Mouse (Mus musculus): Measurements from ENCODE around the gene Ikzf3. TPM values are rescaled to one million over a fixed set of nuclear protein-coding genes. Genes with fewer than 3 reads are reported as not detected.

The Ikzf3 gene
- polyA plus RNA-seq, 1 experiment from 2014 or later: 0.24 TPM

GRCm38 (mm10) chr11:98475630-98476433, 70.0 kb downstream of the Ikzf3 start:
- Histone ChIP-seq H3K4me2 (replicated peaks) (no peak overlapping the region), H3K9ac (no peak overlapping the region), H3K27me3 (replicated peaks) (no peaks in the 10 kb centered on the region), H3K27ac (no peak overlapping the region), H3K36me3 (no peaks in the 10 kb centered on the region), H3K4me1 (replicated peaks) (no peaks in the 10 kb centered on the region; the same call in 1 of the 2 replicates), H3K4me3 (replicated peaks) (no peak overlapping the region), H3K9me3 (no peaks in the 10 kb centered on the region)
- no peak for ATAC-seq
- 88% methylated on average over 9 of the region's 9 CpGs for WGBS

DNA sequence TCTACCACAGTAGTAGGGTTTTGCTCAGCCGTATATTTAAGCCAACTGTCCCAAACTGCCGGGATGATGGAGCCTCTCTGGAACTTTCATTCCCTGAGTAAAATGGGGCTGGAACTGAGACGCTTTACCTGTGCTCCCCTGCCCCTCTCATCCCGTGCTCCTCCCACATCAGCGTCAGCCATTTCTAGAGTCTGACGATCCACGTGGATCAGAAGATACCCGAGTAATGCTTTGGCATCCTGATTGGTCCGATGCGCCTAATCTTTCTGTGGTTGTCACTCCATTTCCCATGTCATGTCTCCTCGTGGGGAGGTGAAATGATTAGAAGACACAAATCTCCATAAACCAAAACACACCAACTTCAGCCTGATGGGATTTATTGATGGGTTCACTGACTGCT, 70.9 kb downstream of the Ikzf3 start:
- H3K4me2 ChIP-seq (replicated peaks): no peak overlapping the region
- 86% methylated on average over 11 of the region's 11 CpGs for WGBS
- no peak for ATAC-seq
- H3K9me3 ChIP-seq: no peaks in the 10 kb centered on the region
- H3K4me3 ChIP-seq (replicated peaks): no peak overlapping the region
- H3K27me3 ChIP-seq (replicated peaks): no peaks in the 10 kb centered on the region
- H3K27ac ChIP-seq: no peak overlapping the region
- no peaks in the 10 kb centered on the region; the same call in 1 of the 2 replicates for H3K4me1 ChIP-seq (replicated peaks)
- no peaks in the 10 kb centered on the region for H3K36me3 ChIP-seq
- no peak overlapping the region for H3K9ac ChIP-seq

GRCm38 (mm10) chr11:98473916-98474479, 71.8 kb downstream of the Ikzf3 start:
- Histone ChIP-seq H3K9ac (no peak overlapping the region), H3K36me3 (no peaks in the 10 kb centered on the region), H3K4me1 (replicated peaks) (no peaks in the 10 kb centered on the region; the same call in 1 of the 2 replicates), H3K9me3 (no peaks in the 10 kb centered on the region), H3K4me2 (replicated peaks) (no peak overlapping the region), H3K27me3 (replicated peaks) (no peaks in the 10 kb centered on the region), H3K27ac (no peak overlapping the region), H3K4me3 (replicated peaks) (no peak overlapping the region)
- WGBS: 62% methylated on average over 8 of the region's 8 CpGs
- no peak for ATAC-seq

DNA sequence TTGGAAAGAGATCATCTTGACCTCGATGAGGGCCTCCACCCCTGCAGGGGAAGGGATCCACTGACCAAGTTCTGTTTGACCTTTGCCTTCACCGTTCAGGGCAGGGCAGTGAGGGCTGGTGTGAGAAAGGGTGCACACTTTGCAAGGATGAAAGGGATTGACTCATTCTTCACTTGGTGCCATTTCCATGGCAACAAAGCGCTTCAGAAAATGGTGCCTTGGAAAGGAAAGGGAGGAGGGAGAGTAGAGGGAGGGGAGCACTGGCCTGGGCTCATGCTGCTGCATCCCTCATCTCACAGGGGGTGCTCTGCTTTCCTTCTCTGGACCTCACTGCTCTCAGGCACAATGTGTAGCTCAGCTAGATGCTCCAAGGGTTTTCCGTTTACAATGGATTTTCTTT, 73.1 kb downstream of the Ikzf3 start:
- WGBS: 45% methylated on average over 4 of the region's 4 CpGs
- no peaks in the 10 kb centered on the region for H3K36me3 ChIP-seq
- no peak for ATAC-seq
- no peak overlapping the region for H3K4me3 ChIP-seq (replicated peaks)
- no peak overlapping the region for H3K9ac ChIP-seq
- no peaks in the 10 kb centered on the region for H3K9me3 ChIP-seq
- no peak overlapping the region for H3K4me2 ChIP-seq (replicated peaks)
- no peak overlapping the region for H3K27ac ChIP-seq
- no peaks in the 10 kb centered on the region; the same call in 1 of the 2 replicates for H3K4me1 ChIP-seq (replicated peaks)
- H3K27me3 ChIP-seq (replicated peaks): no peaks in the 10 kb centered on the region

GRCm38 (mm10) chr11:98470795-98471194, 75.0 kb downstream of the Ikzf3 start:
- Histone ChIP-seq H3K27me3 (replicated peaks) (no peaks in the 10 kb centered on the region), H3K4me1 (replicated peaks) (no peaks in the 10 kb centered on the region; the same call in 1 of the 2 replicates), H3K36me3 (no peaks in the 10 kb centered on the region), H3K9ac (no peak overlapping the region), H3K4me2 (replicated peaks) (no peak overlapping the region), H3K27ac (no peak overlapping the region), H3K9me3 (no peaks in the 10 kb centered on the region), H3K4me3 (replicated peaks) (no peak overlapping the region)
- WGBS: 76% methylated on average over 6 of the region's 6 CpGs
- ATAC-seq: no peak

- H3K27ac ChIP-seq: no peak overlapping the region
- ATAC-seq: 0 out of 2 replicates have a peak, but pooled peaks have one; percentile 31
- H3K9ac ChIP-seq: no peak overlapping the region
These were observed 75.8 kb downstream of the Ikzf3 start for GRCm38 (mm10) chr11:98469761-98470714.

DNA sequence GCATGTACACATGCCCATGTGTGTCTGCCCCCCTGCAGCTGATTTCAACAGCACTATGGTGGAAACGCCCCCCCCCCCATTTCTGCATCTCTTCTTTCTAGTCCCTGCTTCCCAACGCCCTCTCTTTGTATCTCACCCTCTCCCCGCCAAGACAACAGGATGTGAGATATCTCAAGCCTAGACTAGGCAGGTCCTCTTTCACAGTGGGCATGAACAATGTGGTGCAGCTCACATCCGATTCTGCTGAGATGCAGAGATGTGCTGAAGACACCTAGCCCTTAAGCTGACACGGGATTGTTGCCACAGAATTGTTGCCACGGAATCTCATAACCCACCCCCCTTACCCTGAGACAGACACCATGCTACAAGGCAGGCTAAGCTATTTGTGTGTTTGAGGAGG, 81.3 kb downstream of the Ikzf3 start:
- H3K36me3 ChIP-seq: no peaks in the 10 kb centered on the region
- no peaks in the 10 kb centered on the region for H3K9me3 ChIP-seq
- H3K27ac ChIP-seq: no peak overlapping the region
- H3K4me2 ChIP-seq (replicated peaks): no peak overlapping the region
- WGBS: 81% methylated on average over 6 of the region's 6 CpGs
- H3K27me3 ChIP-seq (replicated peaks): peaks cover under 1% of the 10 kb centered on the region; the same call in 1 of the 2 replicates
- no peaks in the 10 kb centered on the region for H3K4me1 ChIP-seq (replicated peaks)
- ATAC-seq: no peak
- H3K9ac ChIP-seq: no peak overlapping the region
- no peak overlapping the region for H3K4me3 ChIP-seq (replicated peaks)

More at GRCm38 (mm10) chr11:98469761-98470714, 75.8 kb downstream of the Ikzf3 start:
- Histone ChIP-seq H3K4me3 (replicated peaks) (no peak overlapping the region), H3K4me1 (replicated peaks) (no peaks in the 10 kb centered on the region; the same call in 1 of the 2 replicates), H3K27me3 (replicated peaks) (no peaks in the 10 kb centered on the region), H3K36me3 (no peaks in the 10 kb centered on the region), H3K4me2 (replicated peaks) (no peak overlapping the region), H3K9me3 (no peaks in the 10 kb centered on the region)
- WGBS: 57% methylated on average over 22 of the region's 22 CpGs

GRCm38 (mm10) chr11:98463911-98464310, 81.9 kb downstream of the Ikzf3 start:
- H3K27ac ChIP-seq: no peak overlapping the region
- no peak for ATAC-seq
- 88% methylated on average over 9 of the region's 9 CpGs for WGBS
- peaks cover 7% of the 10 kb centered on the region for H3K27me3 ChIP-seq (replicated peaks)
- H3K4me1 ChIP-seq (replicated peaks): no peaks in the 10 kb centered on the region
- H3K36me3 ChIP-seq: no peaks in the 10 kb centered on the region
- H3K4me3 ChIP-seq (replicated peaks): no peak overlapping the region
- no peaks in the 10 kb centered on the region for H3K9me3 ChIP-seq
- H3K4me2 ChIP-seq (replicated peaks): no peak overlapping the region
- no peak overlapping the region for H3K9ac ChIP-seq

DNA sequence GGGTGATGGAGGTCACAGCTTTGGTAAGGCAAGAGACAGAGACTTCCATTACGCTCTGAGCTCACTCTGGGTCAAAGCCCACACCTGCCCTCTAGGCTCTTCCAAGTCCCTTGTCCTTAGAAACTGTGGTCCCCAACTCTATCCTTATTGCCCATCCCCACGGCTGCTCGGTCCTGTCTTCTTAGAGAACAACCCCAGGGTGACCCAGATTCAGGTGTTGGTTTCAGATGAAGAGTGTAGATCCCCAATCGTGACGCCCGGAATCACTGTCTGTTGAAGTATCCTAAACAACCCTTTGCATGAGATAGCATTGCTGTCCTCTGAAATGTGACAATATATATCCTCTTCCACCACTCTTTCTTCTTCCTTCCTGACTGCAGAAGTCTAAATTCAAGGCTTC, 83.6 kb downstream of the Ikzf3 start:
- H3K27ac ChIP-seq: no peak overlapping the region
- peaks cover 6% of the 10 kb centered on the region; the same call in 1 of the 2 replicates for H3K4me1 ChIP-seq (replicated peaks)
- H3K4me3 ChIP-seq (replicated peaks): no peak overlapping the region
- 88% methylated on average over 6 of the region's 6 CpGs for WGBS
- no peaks in the 10 kb centered on the region for H3K9me3 ChIP-seq
- ATAC-seq: no peak
- H3K27me3 ChIP-seq (replicated peaks): peaks cover 16% of the 10 kb centered on the region
- H3K36me3 ChIP-seq: no peaks in the 10 kb centered on the region
- no peak overlapping the region for H3K9ac ChIP-seq
- no peak overlapping the region for H3K4me2 ChIP-seq (replicated peaks)

DNA sequence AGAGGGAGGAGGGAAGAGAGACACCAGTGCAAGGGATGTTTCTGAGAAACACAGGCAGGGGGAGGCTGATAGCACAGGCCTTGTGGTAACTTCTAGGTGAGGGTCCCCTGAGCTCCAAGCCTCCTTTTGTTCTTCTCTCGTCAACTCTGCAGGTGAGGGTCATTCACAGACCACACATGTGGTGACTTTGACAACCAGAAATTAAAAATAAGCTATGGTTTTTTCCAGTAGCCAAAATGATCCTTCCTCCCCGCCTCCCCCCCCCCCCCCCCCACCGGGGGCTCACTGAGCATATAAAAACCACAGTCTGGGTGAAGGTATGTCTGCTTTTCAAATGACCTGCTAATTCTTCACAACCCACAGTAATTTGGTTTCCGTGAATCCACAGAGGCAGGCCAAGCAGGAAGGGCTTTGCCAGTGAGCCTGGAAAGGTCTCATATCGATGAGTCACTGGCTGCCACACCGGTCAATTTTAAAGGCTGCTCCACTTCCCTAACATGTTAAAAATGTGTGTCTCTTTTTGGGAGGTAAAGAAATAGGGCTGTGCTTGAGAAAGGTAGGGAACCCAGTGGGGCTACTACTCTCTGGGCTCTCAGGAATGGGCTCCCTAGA, 84.6 kb downstream of the Ikzf3 start:
- no peak overlapping the region for H3K27ac ChIP-seq
- no peaks in the 10 kb centered on the region for H3K9me3 ChIP-seq
- whole genome bisulfite sequencing: 60% methylated on average over 6 of the region's 6 CpGs
- peaks cover 6% of the 10 kb centered on the region; the same call in 1 of the 2 replicates for H3K4me1 ChIP-seq (replicated peaks)
- no peak for ATAC-seq
- H3K36me3 ChIP-seq: no peaks in the 10 kb centered on the region
- no peak overlapping the region for H3K4me2 ChIP-seq (replicated peaks)
- peaks cover 16% of the 10 kb centered on the region for H3K27me3 ChIP-seq (replicated peaks)
- H3K9ac ChIP-seq: no peak overlapping the region
- no peak overlapping the region for H3K4me3 ChIP-seq (replicated peaks)

DNA sequence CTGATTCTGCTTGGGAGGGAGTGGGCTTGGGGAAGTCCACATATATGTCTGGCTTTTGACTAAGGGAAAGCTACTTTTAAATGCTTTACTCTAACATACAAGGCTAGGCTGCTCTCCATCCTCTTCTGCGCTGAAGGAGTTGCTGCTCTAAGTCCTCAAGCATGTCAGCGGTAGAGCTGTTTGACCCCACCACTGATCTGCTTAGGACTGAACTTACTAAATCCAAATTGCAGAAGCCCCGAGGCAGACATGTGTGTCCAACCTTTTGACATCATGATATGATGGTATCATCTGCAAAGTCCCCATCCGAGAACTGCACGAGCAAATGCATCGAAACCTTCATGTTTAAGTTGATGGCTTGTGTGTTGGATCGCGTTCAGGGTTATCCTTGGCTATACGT, 86.0 kb downstream of the Ikzf3 start:
- peaks cover 7% of the 10 kb centered on the region; the same call in 1 of the 2 replicates for H3K36me3 ChIP-seq
- no peak overlapping the region for H3K27ac ChIP-seq
- H3K4me3 ChIP-seq (replicated peaks): no peak overlapping the region
- peaks cover 6% of the 10 kb centered on the region; the same call in 1 of the 2 replicates for H3K4me1 ChIP-seq (replicated peaks)
- no peak overlapping the region for H3K9ac ChIP-seq
- no peak overlapping the region for H3K4me2 ChIP-seq (replicated peaks)
- peaks cover 16% of the 10 kb centered on the region for H3K27me3 ChIP-seq (replicated peaks)
- 85% methylated on average over 9 of the region's 9 CpGs for WGBS
- H3K9me3 ChIP-seq: no peaks in the 10 kb centered on the region
- ATAC-seq: no peak

Data from intestine, embryonic 15.5 days (tissue).